Mouse (Mus musculus) forebrain, embryonic 15.5 days (tissue): ENCODE measurements around the gene Atoh8. TPM values are rescaled to one million over a fixed set of nuclear protein-coding genes. Genes with fewer than 3 reads are reported as not detected.

ENCODE experiments used
- ATAC-seq: fragments of 200-750 bp; cut with Nextera tagmentation; replicated peaks from 2 replicates; pipeline ENCODE4 v1.8.0; 2017; ENCODE audit warnings: mild to moderate bottlenecking, moderate TSS enrichment, moderate library complexity
- H3K27ac ChIP-seq: fragments of 300-500 bp; sonication (generic); replicated peaks from 2 replicates; pipeline ENCODE4 v1.5.1; 2015; ENCODE audit warnings: mild to moderate bottlenecking, inconsistent platforms
- H3K27me3 ChIP-seq: fragments of 300-500 bp; sonication (generic); 2 replicates; pipeline ENCODE4 v1.6.1; 2015; ENCODE audit warnings: inconsistent platforms
- H3K36me3 ChIP-seq: fragments of 300-500 bp; sonication (generic); 2 replicates; pipeline ENCODE4 v1.6.1; 2015; ENCODE audit warnings: mild to moderate bottlenecking, inconsistent platforms
- H3K4me1 ChIP-seq: fragments of 300-500 bp; sonication (generic); 2 replicates; pipeline ENCODE4 v1.6.1; 2015; ENCODE audit warnings: inconsistent platforms
- H3K4me2 ChIP-seq: fragments of 300-500 bp; sonication (generic); replicated peaks from 2 replicates; pipeline ENCODE4 v1.6.1; 2015; ENCODE audit warnings: mild to moderate bottlenecking, inconsistent platforms
- H3K4me3 ChIP-seq: fragments of 300-500 bp; sonication (generic); 2 replicates; pipeline ENCODE4 v1.5.1; 2015; ENCODE audit warnings: mild to moderate bottlenecking, inconsistent platforms
- H3K9ac ChIP-seq: fragments of 300-500 bp; sonication (generic); replicated peaks from 2 replicates; pipeline ENCODE4 v1.6.1; 2015; ENCODE audit warnings: mild to moderate bottlenecking, inconsistent platforms
- H3K9me3 ChIP-seq: fragments of 300-500 bp; sonication (generic); 2 replicates; pipeline ENCODE4 v1.6.1; 2016; ENCODE audit warnings: inconsistent platforms
- WGBS: fragments of 180-500 bp; shearing (Covaris S2); methylation state at CpG from one replicate; pipeline ENCODE4 v1.1.7; 2015; ENCODE audit warnings: mixed read lengths; 5-methylcytosine and 5-hydroxymethylcytosine counted together
- polyA plus RNA-seq: library from polyadenylated mRNA; unstranded; fragments of >200 nt; fragmentation: Nextera tagmentation; extraction: Ambion mirVana; gene quantifications from 2 replicates; pipeline ENCODE4 v1.2.1, GENCODE M21; 2015

The Atoh8 gene
- polyA plus RNA-seq, 1 experiment from 2014 or later, result 2.7 TPM

- Histone ChIP-seq H3K9ac (no peak overlapping the region), H3K4me3 (no peak overlapping the region), H3K36me3 (no peaks in the 10 kb centered on the region), H3K27me3 (no peaks in the 10 kb centered on the region), H3K4me2 (no peak overlapping the region), H3K4me1 (peaks cover 55% of the 10 kb centered on the region), H3K27ac (no peak overlapping the region), H3K9me3 (no peaks in the 10 kb centered on the region)
- 31% methylated on average over 6 of the region's 6 CpGs for WGBS
- no peak for ATAC-seq
Measured at GRCm38 (mm10) chr6:72221271-72221670, 14.1 kb downstream of the Atoh8 start.

- Histone ChIP-seq H3K4me1 (peaks cover 69% of the 10 kb centered on the region), H3K4me3 (no peak overlapping the region), H3K36me3 (no peaks in the 10 kb centered on the region), H3K27me3 (no peaks in the 10 kb centered on the region), H3K9me3 (no peaks in the 10 kb centered on the region), H3K9ac (no peak overlapping the region), H3K4me2 (no peak overlapping the region), H3K27ac (no peak overlapping the region)
- 53% methylated on average over 5 of the region's 5 CpGs for WGBS
- no peak for ATAC-seq
Measured at GRCm38 (mm10) chr6:72219549-72219948, 15.8 kb downstream of the Atoh8 start.

GRCm38 (mm10) chr6:72218281-72218680 is 17.1 kb downstream of the Atoh8 start:
- no peak overlapping the region for H3K4me3 ChIP-seq
- ATAC-seq, result no peak
- 0 out of 2 replicates have a peak overlapping the region, but pooled peaks have one; percentile 12 for H3K27ac ChIP-seq
- H3K9me3 ChIP-seq, result no peaks in the 10 kb centered on the region
- H3K9ac ChIP-seq, result no peak overlapping the region
- no peaks in the 10 kb centered on the region for H3K36me3 ChIP-seq
- 56% methylated on average over 4 of the region's 4 CpGs for WGBS
- peaks cover 69% of the 10 kb centered on the region for H3K4me1 ChIP-seq
- no peak overlapping the region for H3K4me2 ChIP-seq
- no peaks in the 10 kb centered on the region for H3K27me3 ChIP-seq

GRCm38 (mm10) chr6:72217415-72217784 is 18.0 kb downstream of the Atoh8 start:
- H3K4me1 ChIP-seq, result peaks cover 61% of the 10 kb centered on the region

GRCm38 (mm10) chr6:72216681-72217414 is 18.5 kb downstream of the Atoh8 start:
- H3K27me3 ChIP-seq, result no peaks in the 10 kb centered on the region
- peak overlapping the region; percentile 26 for H3K4me3 ChIP-seq
- peaks cover 55% of the 10 kb centered on the region for H3K4me1 ChIP-seq
- peak; percentile 90 for ATAC-seq
- H3K9ac ChIP-seq, result peak overlapping the region; percentile 22; the same call in 1 of the 2 replicates
- no peaks in the 10 kb centered on the region for H3K36me3 ChIP-seq
- WGBS, result under 1% methylated on average over 30 of the region's 33 CpGs
- peak overlapping the region; percentile 54 for H3K4me2 ChIP-seq
- peak overlapping the region; percentile 92 for H3K27ac ChIP-seq
- H3K9me3 ChIP-seq, result no peaks in the 10 kb centered on the region

More at GRCm38 (mm10) chr6:72217415-72217784, 18.0 kb downstream of the Atoh8 start:
- peak; percentile 51 for ATAC-seq
- no peaks in the 10 kb centered on the region for H3K36me3 ChIP-seq
- no peaks in the 10 kb centered on the region for H3K27me3 ChIP-seq
- peak overlapping the region; percentile 54 for H3K4me2 ChIP-seq
- no peak overlapping the region for H3K9ac ChIP-seq
- H3K4me3 ChIP-seq, result no peak overlapping the region
- peak overlapping the region; percentile 92 for H3K27ac ChIP-seq
- no peaks in the 10 kb centered on the region for H3K9me3 ChIP-seq
- 39% methylated on average over 6 of the region's 6 CpGs for WGBS

- WGBS, result 50% methylated on average over 6 of the region's 6 CpGs
- Histone ChIP-seq H3K9me3 (no peaks in the 10 kb centered on the region), H3K36me3 (no peaks in the 10 kb centered on the region), H3K4me2 (no peak overlapping the region), H3K4me3 (no peak overlapping the region), H3K4me1 (peaks cover 61% of the 10 kb centered on the region), H3K27ac (peak overlapping the region; percentile 92), H3K9ac (no peak overlapping the region), H3K27me3 (no peaks in the 10 kb centered on the region)
- ATAC-seq, result no peak
Measured at GRCm38 (mm10) chr6:72215582-72215981, 19.8 kb downstream of the Atoh8 start.

- 48% methylated on average over 4 of the region's 4 CpGs for WGBS
- H3K4me1 ChIP-seq, result peaks cover 26% of the 10 kb centered on the region
- no peak overlapping the region for H3K4me2 ChIP-seq
- H3K27ac ChIP-seq, result peak overlapping the region; percentile 37; the same call in 1 of the 2 replicates
- no peaks in the 10 kb centered on the region for H3K27me3 ChIP-seq
- H3K9me3 ChIP-seq, result no peaks in the 10 kb centered on the region
- no peak overlapping the region for H3K4me3 ChIP-seq
- no peak overlapping the region for H3K9ac ChIP-seq
- no peak for ATAC-seq
- no peaks in the 10 kb centered on the region for H3K36me3 ChIP-seq
Measured at GRCm38 (mm10) chr6:72211360-72211759, 24.0 kb downstream of the Atoh8 start.

GRCm38 (mm10) chr6:72210823-72211222 is 24.6 kb downstream of the Atoh8 start:
- Histone ChIP-seq H3K9ac (no peak overlapping the region), H3K36me3 (no peaks in the 10 kb centered on the region), H3K4me3 (no peak overlapping the region), H3K4me2 (no peak overlapping the region), H3K4me1 (peaks cover 20% of the 10 kb centered on the region), H3K27me3 (no peaks in the 10 kb centered on the region), H3K9me3 (no peaks in the 10 kb centered on the region), H3K27ac (peak overlapping the region; percentile 37)
- no peak for ATAC-seq
- WGBS, result 66% methylated on average over 7 of the region's 7 CpGs

- no peak overlapping the region for H3K4me2 ChIP-seq
- ATAC-seq, result no peak
- no peak overlapping the region for H3K9ac ChIP-seq
- no peaks in the 10 kb centered on the region for H3K9me3 ChIP-seq
- no peaks in the 10 kb centered on the region for H3K36me3 ChIP-seq
- H3K27me3 ChIP-seq, result no peaks in the 10 kb centered on the region
- 93% methylated on average over 7 of the region's 7 CpGs for WGBS
- H3K4me3 ChIP-seq, result no peak overlapping the region
- no peak overlapping the region for H3K27ac ChIP-seq
- peaks cover 11% of the 10 kb centered on the region for H3K4me1 ChIP-seq
Measured at GRCm38 (mm10) chr6:72209738-72210137, 25.6 kb downstream of the Atoh8 start.

GRCm38 (mm10) chr6:72208406-72209045 is 26.9 kb downstream of the Atoh8 start:
- Histone ChIP-seq H3K4me3 (no peak overlapping the region), H3K27ac (no peak overlapping the region), H3K9me3 (no peaks in the 10 kb centered on the region), H3K4me2 (no peak overlapping the region), H3K27me3 (no peaks in the 10 kb centered on the region), H3K36me3 (no peaks in the 10 kb centered on the region), H3K9ac (no peak overlapping the region), H3K4me1 (peaks cover 11% of the 10 kb centered on the region)
- ATAC-seq, result no peak
- 69% methylated on average over 8 of the region's 8 CpGs for WGBS

GRCm38 (mm10) chr6:72206021-72206420 is 29.4 kb downstream of the Atoh8 start:
- 76% methylated on average over 9 of the region's 9 CpGs for WGBS
- H3K36me3 ChIP-seq, result no peaks in the 10 kb centered on the region
- no peak overlapping the region for H3K9ac ChIP-seq
- H3K9me3 ChIP-seq, result no peaks in the 10 kb centered on the region
- no peak overlapping the region for H3K4me2 ChIP-seq
- H3K27ac ChIP-seq, result no peak overlapping the region
- no peaks in the 10 kb centered on the region for H3K27me3 ChIP-seq
- no peak overlapping the region for H3K4me3 ChIP-seq
- peaks cover 5% of the 10 kb centered on the region for H3K4me1 ChIP-seq
- ATAC-seq, result no peak

- WGBS, result 81% methylated on average over 7 of the region's 7 CpGs
- ATAC-seq, result no peak
Measured at GRCm38 (mm10) chr6:72204858-72205257, 30.5 kb downstream of the Atoh8 start.

More at GRCm38 (mm10) chr6:72204858-72205257, 30.5 kb downstream of the Atoh8 start:
- Histone ChIP-seq H3K27me3 (no peaks in the 10 kb centered on the region), H3K4me2 (no peak overlapping the region), H3K36me3 (no peaks in the 10 kb centered on the region), H3K9ac (no peak overlapping the region), H3K9me3 (no peaks in the 10 kb centered on the region), H3K4me3 (no peak overlapping the region), H3K4me1 (peaks cover 2% of the 10 kb centered on the region; the same call in 1 of the 2 replicates), H3K27ac (no peak overlapping the region)
